Mouse (Mus musculus): ENCODE data around the gene Olfr711.

DNA sequence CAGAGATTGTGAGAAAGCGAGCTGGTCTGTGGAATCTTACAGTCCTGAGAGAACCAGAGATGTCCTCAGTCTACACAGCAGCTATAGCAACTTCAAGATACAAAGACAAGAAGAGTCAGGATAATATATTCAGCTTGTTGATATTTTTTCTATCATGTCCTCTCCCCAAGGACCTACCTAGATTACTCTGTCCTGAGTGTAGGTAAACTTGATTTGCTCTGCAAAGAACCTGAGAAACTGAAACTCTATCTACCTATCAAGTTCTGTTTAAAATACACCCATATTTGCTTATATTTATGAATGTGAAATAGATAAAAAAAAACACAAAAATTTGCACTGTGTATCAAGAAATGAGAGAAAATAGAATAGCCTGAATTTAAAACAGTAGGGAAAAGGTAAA, at the start of gene Olfr711:
- TF ChIP-seq CTCF (IDR thresholded peaks at IDR 0.05) (no peak), EP300 (IDR thresholded peaks at IDR 0.05) (no peak)
